Mouse (Mus musculus) kidney, adult 8-10 months (tissue): ENCODE measurements at regions not wholly inside any gene's neighbourhood (a gene's known extent, or its start where the extent isn't known, plus 50 kb on each side); places are given as distances from the start of the nearest gene placed in this dataset.

Experiments used
- DNase-seq, 2 experiments: peaks; one replicate each; pipeline ENCODE4 v3.0.0; 2022

- DNase-seq, result no peak
These were observed 92.5 kb upstream of the Rybp start for GRCm38 (mm10) chr6:100379792-100380191.

- no peak for DNase-seq
These were observed 91.2 kb upstream of the Rybp start for GRCm38 (mm10) chr6:100378533-100378874.

GRCm38 (mm10) chr6:100377828-100378532, 90.7 kb upstream of the Rybp start:
- DNase-seq, result no peak

- DNase-seq, result no peak
These were observed 89.4 kb upstream of the Rybp start for GRCm38 (mm10) chr6:100376656-100377055.

- DNase-seq, result no peak
These were observed 83.5 kb upstream of the Rybp start for GRCm38 (mm10) chr6:100370828-100371227.

GRCm38 (mm10) chr6:100370358-100370757, 83.1 kb upstream of the Rybp start:
- no peak for DNase-seq

GRCm38 (mm10) chr6:100366231-100366630, 78.9 kb upstream of the Rybp start:
- no peak for DNase-seq

GRCm38 (mm10) chr6:100365791-100366190, 78.5 kb upstream of the Rybp start:
- no peak for DNase-seq

GRCm38 (mm10) chr6:100363683-100364082, 76.4 kb upstream of the Rybp start:
- DNase-seq, result peak in 1 of 2 experiments; percentile 18

GRCm38 (mm10) chr6:100356617-100357399, 69.5 kb upstream of the Rybp start:
- no peak for DNase-seq

- DNase-seq, result no peak
These were observed 68.6 kb upstream of the Rybp start for GRCm38 (mm10) chr6:100355858-100356257.

GRCm38 (mm10) chr6:100347481-100347880, 60.2 kb upstream of the Rybp start:
- DNase-seq, result no peak

GRCm38 (mm10) chr6:100345073-100345472, 57.8 kb upstream of the Rybp start:
- DNase-seq, result no peak

GRCm38 (mm10) chr6:100341305-100342290, 54.3 kb upstream of the Rybp start:
- no peak for DNase-seq

GRCm38 (mm10) chr6:100338291-100338690, 51.0 kb upstream of the Rybp start:
- no peak for DNase-seq
